Mouse (Mus musculus) heart, embryonic 13.5 days (tissue): ENCODE data around the gene Kank1. TPM values are rescaled to one million over a fixed set of nuclear protein-coding genes. Genes with fewer than 3 reads are reported as not detected.
A peak's percentile ranks its signal among the peaks of the same experiment; 100 is the strongest.

ENCODE experiments used
- ATAC-seq: fragments of 200-750 bp; cut with Nextera tagmentation; 2 replicates; pipeline ENCODE4 v1.8.0; 2017; ENCODE audit warnings: moderate TSS enrichment; ENCODE audit not compliant: insufficient number of reproducible peaks, low FRiP score, low TSS enrichment; ENCODE audit errors: extremely low read depth
- H3K27ac ChIP-seq: fragments of 300-500 bp; sonication (generic); replicated peaks from 2 replicates; pipeline ENCODE4 v1.5.1; 2015; ENCODE audit warnings: moderate library complexity, mild to moderate bottlenecking, inconsistent platforms
- H3K27me3 ChIP-seq: fragments of 300-500 bp; sonication (generic); replicated peaks from 2 replicates; pipeline ENCODE4 v1.6.1; 2015; ENCODE audit warnings: mild to moderate bottlenecking, inconsistent platforms
- H3K36me3 ChIP-seq: fragments of 300-500 bp; sonication (generic); 2 replicates; pipeline ENCODE4 v1.6.1; 2015; ENCODE audit warnings: mild to moderate bottlenecking, inconsistent platforms
- H3K4me1 ChIP-seq: fragments of 300-500 bp; sonication (generic); 2 replicates; pipeline ENCODE4 v1.6.1; 2015; ENCODE audit warnings: inconsistent platforms
- H3K4me2 ChIP-seq: fragments of 300-500 bp; sonication (generic); 2 replicates; pipeline ENCODE4 v1.6.1; 2015; ENCODE audit warnings: inconsistent platforms, mild to moderate bottlenecking, moderate library complexity
- H3K4me3 ChIP-seq: fragments of 300-500 bp; sonication (generic); 2 replicates; pipeline ENCODE4 v1.5.1; 2015; ENCODE audit warnings: moderate library complexity, mild to moderate bottlenecking, inconsistent platforms
- H3K9ac ChIP-seq: fragments of 300-500 bp; sonication (generic); 2 replicates; pipeline ENCODE4 v1.6.1; 2015; ENCODE audit warnings: inconsistent platforms, mild to moderate bottlenecking, moderate library complexity
- H3K9me3 ChIP-seq: fragments of 300-500 bp; sonication (generic); 2 replicates; pipeline ENCODE4 v1.6.1; 2016; ENCODE audit warnings: inconsistent platforms
- WGBS: fragments of 180-500 bp; shearing (Covaris S2); methylation state at CpG from one replicate; pipeline ENCODE4 v1.1.7; 2015; ENCODE audit warnings: mixed read lengths; 5-methylcytosine and 5-hydroxymethylcytosine counted together
- polyA plus RNA-seq: library from polyadenylated mRNA; unstranded; fragments of >200 nt; fragmentation: Nextera tagmentation; extraction: Ambion mirVana; gene quantifications from 2 replicates; pipeline ENCODE4 v1.2.1, GENCODE M21; 2015

Gene Kank1
- polyA plus RNA-seq, 1 experiment from 2014 or later, result 45.7 TPM

DNA sequence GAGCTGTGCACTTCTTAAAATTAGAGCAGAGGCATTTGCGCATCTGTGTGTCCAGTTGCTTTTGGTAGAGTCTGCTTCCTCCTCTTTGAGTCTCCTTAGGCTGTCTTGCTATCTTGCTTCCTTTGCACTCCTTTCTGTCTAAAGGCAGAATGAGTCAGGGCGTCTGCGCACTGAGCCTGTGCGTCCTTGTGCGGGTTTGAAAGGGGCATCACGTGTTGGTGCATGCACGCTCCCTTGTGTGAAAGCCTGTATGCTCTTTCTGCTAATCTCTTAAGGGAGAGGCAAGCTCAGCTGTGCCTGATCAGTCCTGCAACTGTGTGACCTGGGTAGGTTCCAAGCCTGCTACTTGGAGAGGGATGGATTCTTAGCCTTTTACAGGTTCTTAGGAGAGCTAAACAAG is 136.0 kb downstream of the Kank1 start:
- H3K27me3 ChIP-seq, result no peaks in the 10 kb centered on the region
- peaks cover 41% of the 10 kb centered on the region for H3K4me1 ChIP-seq
- no peak overlapping the region for H3K4me2 ChIP-seq
- H3K27ac ChIP-seq, result peak overlapping the region; percentile 67
- ATAC-seq, result no peak
- 68% methylated on average over 7 of the region's 7 CpGs for WGBS
- no peak overlapping the region for H3K4me3 ChIP-seq
- H3K9me3 ChIP-seq, result no peaks in the 10 kb centered on the region
- H3K36me3 ChIP-seq, result no peaks in the 10 kb centered on the region
- peak overlapping the region; percentile 59; the same call in 1 of the 2 replicates for H3K9ac ChIP-seq

DNA sequence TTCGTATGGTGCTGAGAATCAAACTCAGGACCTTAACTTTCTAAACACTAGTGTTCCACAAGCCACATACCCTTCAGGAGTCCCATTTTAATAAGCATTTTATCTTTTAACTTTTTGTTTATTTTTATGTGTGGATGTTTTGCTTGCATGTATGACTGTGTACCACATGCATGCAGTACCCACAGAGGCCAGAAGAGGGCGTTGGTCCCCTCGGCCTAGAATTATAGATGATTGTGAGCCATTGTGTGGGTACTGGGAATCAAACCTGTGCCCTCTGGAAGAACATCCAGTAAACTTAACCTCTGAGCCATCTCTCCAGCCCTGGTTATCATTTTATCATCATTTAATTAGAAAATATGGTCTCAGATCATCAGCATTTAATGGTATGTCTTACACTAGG is 136.8 kb downstream of the Kank1 start:
- no peak overlapping the region for H3K9ac ChIP-seq
- no peaks in the 10 kb centered on the region for H3K36me3 ChIP-seq
- H3K4me1 ChIP-seq, result peaks cover 41% of the 10 kb centered on the region
- ATAC-seq, result no peak
- WGBS, result 63% methylated on average over 3 of the region's 3 CpGs
- no peak overlapping the region for H3K4me2 ChIP-seq
- no peaks in the 10 kb centered on the region for H3K9me3 ChIP-seq
- no peak overlapping the region for H3K4me3 ChIP-seq
- no peak overlapping the region for H3K27ac ChIP-seq
- no peaks in the 10 kb centered on the region for H3K27me3 ChIP-seq

DNA sequence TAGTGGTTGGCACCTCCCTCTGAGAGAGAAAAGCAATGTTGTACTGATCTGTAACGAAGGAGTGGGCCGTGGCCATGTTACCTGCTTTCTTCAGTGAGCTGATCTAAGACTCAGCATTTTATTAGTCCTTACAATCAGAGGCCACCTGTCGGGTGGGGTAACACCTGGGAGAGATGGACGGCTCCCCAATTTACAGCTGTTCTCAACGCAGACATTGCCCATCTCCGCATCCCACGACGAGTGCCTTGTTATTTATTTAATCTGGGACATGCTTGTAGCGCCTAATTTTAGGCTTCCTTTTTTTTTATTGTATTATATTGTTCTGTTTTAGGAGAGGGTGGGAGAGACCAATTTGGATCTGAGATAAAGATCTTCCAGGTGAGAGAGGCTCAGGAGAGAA is 137.4 kb downstream of the Kank1 start:
- H3K9ac ChIP-seq, result no peak overlapping the region
- no peak overlapping the region for H3K4me3 ChIP-seq
- peak overlapping the region; percentile 49 for H3K4me2 ChIP-seq
- H3K9me3 ChIP-seq, result no peaks in the 10 kb centered on the region
- peaks cover 6% of the 10 kb centered on the region; the same call in 1 of the 2 replicates for H3K36me3 ChIP-seq
- no peaks in the 10 kb centered on the region for H3K27me3 ChIP-seq
- no peak for ATAC-seq
- H3K27ac ChIP-seq, result peak overlapping the region; percentile 81
- WGBS, result 68% methylated on average over 9 of the region's 9 CpGs
- peaks cover 41% of the 10 kb centered on the region for H3K4me1 ChIP-seq

DNA sequence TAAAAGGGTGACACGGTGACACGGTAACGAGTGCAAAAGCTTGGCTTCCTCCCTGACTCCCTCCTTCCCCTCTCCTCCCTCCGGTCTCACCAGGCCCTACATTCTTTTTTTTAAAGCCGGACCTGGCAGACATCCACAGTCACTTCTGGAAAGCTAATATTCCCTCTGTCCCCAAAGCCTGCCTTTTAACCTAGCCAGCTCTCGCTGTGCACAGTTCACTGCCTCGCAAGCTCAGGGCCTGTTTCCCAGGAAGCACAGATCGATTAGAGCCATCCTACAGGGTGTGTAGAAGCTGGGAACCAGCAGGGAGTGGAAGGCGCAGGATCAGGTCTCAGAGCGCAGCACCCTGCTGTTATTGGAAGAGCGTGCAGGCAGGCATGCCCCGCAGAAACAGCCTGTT is 138.2 kb downstream of the Kank1 start:
- Histone ChIP-seq H3K4me2 (peak overlapping the region; percentile 49), H3K4me1 (peaks cover 41% of the 10 kb centered on the region), H3K9me3 (no peaks in the 10 kb centered on the region), H3K27ac (peak overlapping the region; percentile 81), H3K27me3 (no peaks in the 10 kb centered on the region), H3K9ac (peak overlapping the region; percentile 69), H3K36me3 (peaks cover 7% of the 10 kb centered on the region; the same call in 1 of the 2 replicates), H3K4me3 (no peak overlapping the region)
- no peak for ATAC-seq
- WGBS, result 8% methylated on average over 12 of the region's 12 CpGs

DNA sequence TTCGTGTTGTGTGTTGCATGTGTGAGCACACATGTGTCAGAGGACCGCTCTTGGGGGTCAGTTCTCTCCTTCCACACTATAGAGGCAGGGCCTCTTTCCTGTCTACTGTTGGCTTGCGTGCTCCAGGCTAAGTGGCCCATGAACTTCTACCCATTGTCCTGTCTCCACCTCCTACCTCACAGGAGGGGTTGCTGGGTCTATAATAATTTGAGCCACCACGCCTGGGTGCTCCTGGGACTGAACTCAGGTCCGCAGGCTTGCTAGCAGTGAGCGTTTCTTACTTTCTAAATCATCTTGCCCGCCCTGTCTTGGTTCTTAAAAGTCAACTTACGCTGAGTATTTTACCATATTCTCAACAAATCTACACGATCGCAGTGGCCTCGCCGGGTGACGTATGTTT is 140.1 kb downstream of the Kank1 start:
- 88% methylated on average over 13 of the region's 13 CpGs for WGBS
- Histone ChIP-seq H3K27me3 (no peaks in the 10 kb centered on the region), H3K36me3 (peaks cover 7% of the 10 kb centered on the region; the same call in 1 of the 2 replicates), H3K4me1 (peaks cover 58% of the 10 kb centered on the region), H3K27ac (no peak overlapping the region), H3K9me3 (no peaks in the 10 kb centered on the region), H3K4me3 (no peak overlapping the region), H3K4me2 (no peak overlapping the region), H3K9ac (no peak overlapping the region)
- ATAC-seq, result no peak

DNA sequence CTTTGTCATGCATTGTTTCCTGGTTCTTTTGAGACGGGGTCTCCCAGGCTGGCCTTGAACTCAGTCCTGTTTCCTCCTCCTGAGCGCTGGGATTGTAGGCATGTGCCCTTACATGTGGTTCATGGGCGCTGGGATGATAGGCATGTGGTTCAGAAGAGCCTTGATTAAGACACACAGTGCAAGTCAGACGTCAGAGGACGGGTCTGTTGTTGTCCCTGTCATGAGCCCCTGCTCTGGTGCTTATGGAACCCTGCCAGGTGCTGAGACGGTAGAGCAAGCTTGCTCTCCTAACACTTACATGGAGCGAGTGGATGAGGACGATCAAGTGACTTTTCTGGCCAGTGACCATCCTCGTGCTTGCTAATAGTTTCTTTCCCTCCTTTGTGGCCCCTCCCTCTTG is 143.9 kb downstream of the Kank1 start:
- Histone ChIP-seq H3K4me2 (no peak overlapping the region), H3K4me3 (no peak overlapping the region), H3K36me3 (peaks cover 7% of the 10 kb centered on the region; the same call in 1 of the 2 replicates), H3K4me1 (peaks cover 56% of the 10 kb centered on the region), H3K9ac (no peak overlapping the region), H3K9me3 (no peaks in the 10 kb centered on the region), H3K27me3 (no peaks in the 10 kb centered on the region), H3K27ac (no peak overlapping the region)
- 62% methylated on average over 9 of the region's 9 CpGs for WGBS
- ATAC-seq, result no peak

DNA sequence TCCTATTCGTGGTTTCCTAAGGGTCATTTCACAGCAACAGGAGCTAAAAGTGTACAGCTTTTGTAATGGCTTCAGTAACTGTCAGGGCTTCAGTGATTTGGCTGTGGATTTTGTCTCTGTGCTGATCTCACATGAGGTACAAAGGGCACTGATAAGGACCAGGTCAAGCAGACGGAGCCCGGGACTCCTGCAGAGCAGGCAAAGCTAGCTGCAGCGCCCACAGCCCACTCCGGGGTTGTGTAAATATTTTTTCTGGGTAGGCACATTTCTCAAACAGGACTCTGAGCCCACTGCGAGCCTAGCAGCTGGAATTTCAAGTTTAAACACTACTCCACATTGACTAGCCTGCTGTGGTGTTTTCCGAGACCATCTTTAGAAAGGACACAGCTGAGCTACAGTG is 145.2 kb downstream of the Kank1 start:
- H3K9me3 ChIP-seq, result no peaks in the 10 kb centered on the region
- H3K36me3 ChIP-seq, result peaks cover 7% of the 10 kb centered on the region; the same call in 1 of the 2 replicates
- peak overlapping the region; percentile 74 for H3K9ac ChIP-seq
- no peaks in the 10 kb centered on the region for H3K27me3 ChIP-seq
- ATAC-seq, result no peak
- H3K27ac ChIP-seq, result peak overlapping the region; percentile 85
- H3K4me2 ChIP-seq, result peak overlapping the region; percentile 56
- H3K4me1 ChIP-seq, result peaks cover 65% of the 10 kb centered on the region
- peak overlapping the region; percentile 29 for H3K4me3 ChIP-seq
- 11% methylated on average over 7 of the region's 7 CpGs for WGBS

DNA sequence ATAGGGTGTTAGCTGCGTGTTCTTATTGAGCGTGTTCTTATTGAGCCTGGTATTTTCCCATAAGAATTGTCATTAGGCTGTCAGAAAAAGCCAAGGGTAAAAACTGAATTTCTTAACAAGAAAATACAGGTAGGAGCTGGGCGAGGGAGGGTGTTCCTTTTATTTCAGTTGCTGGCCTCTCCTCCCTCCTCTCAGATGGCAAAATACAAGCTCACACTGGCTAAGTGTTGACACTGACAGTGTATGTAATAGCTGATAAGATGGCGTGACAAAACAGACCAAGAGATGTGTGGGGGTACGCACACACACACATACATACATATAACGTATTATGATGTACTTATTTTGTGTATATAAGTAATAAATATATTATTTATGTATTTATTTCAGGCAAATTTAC is 145.7 kb downstream of the Kank1 start:
- Histone ChIP-seq H3K9me3 (no peaks in the 10 kb centered on the region), H3K36me3 (peaks cover 8% of the 10 kb centered on the region), H3K27ac (peak overlapping the region; percentile 85), H3K4me3 (peak overlapping the region; percentile 29), H3K9ac (peak overlapping the region; percentile 74), H3K4me2 (peak overlapping the region; percentile 56), H3K4me1 (peaks cover 70% of the 10 kb centered on the region), H3K27me3 (no peaks in the 10 kb centered on the region)
- 39% methylated on average over 6 of the region's 6 CpGs for WGBS
- no peak for ATAC-seq

DNA sequence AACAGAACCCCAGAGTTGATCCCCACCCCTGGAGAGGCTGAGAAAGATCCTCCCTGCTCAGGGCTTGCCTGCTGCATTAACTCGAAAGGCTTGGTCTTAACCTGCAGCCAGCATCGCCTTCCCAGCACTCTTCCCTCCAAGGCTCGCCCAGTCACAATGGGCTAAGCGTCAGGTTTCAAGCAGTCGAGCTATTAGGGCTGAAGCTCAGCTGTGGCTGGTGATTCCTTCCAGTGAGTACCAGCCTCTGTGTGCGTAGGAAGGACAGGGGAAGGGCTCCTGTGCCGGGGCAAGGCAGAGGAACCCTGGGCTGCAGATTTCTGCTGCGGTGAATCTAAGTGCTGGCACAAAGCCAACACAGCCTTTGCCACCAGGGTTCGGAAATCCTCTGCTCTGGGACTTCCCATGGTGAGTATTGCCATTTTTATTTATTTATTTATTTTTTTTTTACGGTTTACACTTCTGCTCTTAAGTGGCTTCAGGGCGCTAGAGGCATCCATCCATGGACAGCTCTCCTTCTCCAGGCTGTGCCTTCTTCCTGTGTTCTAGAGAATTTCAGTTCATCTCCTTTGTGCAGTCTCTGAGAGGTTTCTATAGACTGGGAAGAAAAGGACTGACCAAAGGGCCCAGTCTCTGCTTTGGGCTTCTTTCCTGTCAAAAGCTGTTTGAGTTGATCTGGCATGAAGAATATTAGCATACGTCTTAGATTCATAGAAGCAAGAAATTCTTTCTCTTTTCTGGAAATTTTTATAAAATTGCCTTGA is 146.8 kb downstream of the Kank1 start:
- Histone ChIP-seq H3K27ac (peak overlapping the region; percentile 90), H3K4me2 (peak overlapping the region; percentile 58), H3K9ac (peak overlapping the region; percentile 76), H3K4me1 (peaks cover 76% of the 10 kb centered on the region), H3K27me3 (no peaks in the 10 kb centered on the region), H3K36me3 (peaks cover 15% of the 10 kb centered on the region), H3K4me3 (peak overlapping the region; percentile 42), H3K9me3 (no peaks in the 10 kb centered on the region)
- 13% methylated on average over 12 of the region's 12 CpGs for WGBS
- peak; percentile 58; the same call in 1 of the 2 replicates for ATAC-seq

DNA sequence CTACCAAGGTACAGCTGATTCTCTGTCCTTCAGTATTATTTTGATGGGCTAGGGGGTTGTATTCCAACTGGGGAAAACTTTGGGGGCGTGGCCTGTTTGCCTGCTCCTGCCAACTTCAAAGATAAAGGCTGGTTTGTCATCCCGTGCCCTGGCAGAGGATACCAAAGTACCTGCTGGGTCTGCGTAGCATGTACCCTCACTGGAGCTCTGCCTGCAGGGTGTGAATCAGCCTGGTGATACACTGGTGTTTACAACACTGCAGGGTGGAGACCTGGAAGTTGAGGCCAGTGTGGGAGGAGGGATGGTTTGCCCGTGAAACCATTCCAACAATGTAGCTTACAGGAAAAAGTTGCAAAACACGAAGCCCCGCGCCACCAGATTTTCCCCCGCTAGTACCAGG is 149.2 kb downstream of the Kank1 start:
- no peak for ATAC-seq
- peak overlapping the region; percentile 81 for H3K27ac ChIP-seq

DNA sequence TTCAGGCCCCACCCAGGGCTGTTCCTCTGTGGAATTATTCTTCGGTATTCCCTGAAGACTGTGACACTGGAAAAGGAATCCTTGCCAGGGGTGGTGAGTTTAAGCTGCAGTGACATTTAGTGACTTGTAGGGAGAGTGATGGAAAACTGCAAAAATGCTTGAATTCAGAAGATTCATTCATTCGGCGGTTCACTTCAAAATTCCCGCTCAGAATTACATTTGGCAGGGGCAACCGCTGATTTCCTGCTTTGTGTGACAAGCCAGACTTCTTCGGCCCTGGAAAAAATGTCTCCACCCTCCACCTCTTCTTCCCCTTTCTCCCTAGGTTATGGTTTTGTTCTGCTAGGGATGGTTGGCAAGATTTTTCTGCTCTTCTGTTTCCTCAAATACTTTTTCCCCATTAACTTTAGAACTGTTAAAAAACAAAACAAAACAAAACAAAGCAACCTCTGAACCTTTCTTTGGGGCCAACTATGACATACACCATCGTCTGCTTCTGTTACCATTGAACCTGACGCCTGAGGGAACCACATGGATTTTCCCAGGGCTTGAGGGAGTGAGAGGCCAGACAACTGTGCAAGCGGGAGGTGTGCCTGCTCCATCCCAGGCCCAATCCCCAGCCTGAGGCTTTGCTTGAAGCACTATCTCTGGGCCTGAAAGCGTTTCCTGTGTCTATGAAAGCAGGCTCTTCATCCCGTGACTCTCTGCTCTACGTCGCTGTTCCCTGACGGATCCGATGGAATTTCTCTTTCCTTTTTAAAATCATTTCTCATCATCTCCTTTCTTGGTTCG is 150.1 kb downstream of the Kank1 start:
- peaks cover 64% of the 10 kb centered on the region for H3K4me1 ChIP-seq
- H3K9me3 ChIP-seq, result no peaks in the 10 kb centered on the region
- H3K27me3 ChIP-seq, result no peaks in the 10 kb centered on the region
- peak overlapping the region; percentile 81 for H3K27ac ChIP-seq
- H3K36me3 ChIP-seq, result peaks cover 8% of the 10 kb centered on the region
- WGBS, result 52% methylated on average over 16 of the region's 16 CpGs
- peak overlapping the region; percentile 3; the same call in 1 of the 2 replicates for H3K4me3 ChIP-seq
- peak overlapping the region; percentile 58 for H3K4me2 ChIP-seq
- ATAC-seq, result no peak
- H3K9ac ChIP-seq, result peak overlapping the region; percentile 61

More for the DNA sequence above, 149.2 kb downstream of the Kank1 start:
- Histone ChIP-seq H3K9me3 (no peaks in the 10 kb centered on the region), H3K4me1 (peaks cover 73% of the 10 kb centered on the region), H3K27me3 (no peaks in the 10 kb centered on the region), H3K4me3 (peak overlapping the region; percentile 3), H3K9ac (peak overlapping the region; percentile 53), H3K4me2 (peak overlapping the region; percentile 58), H3K36me3 (peaks cover 8% of the 10 kb centered on the region)
- WGBS, result 38% methylated on average over 8 of the region's 8 CpGs
